Mouse (Mus musculus): ENCODE measurements at regions not wholly inside any gene's neighbourhood (a gene's known extent, or its start where the extent isn't known, plus 50 kb on each side); places are given as distances from the start of the nearest gene placed in this dataset.

DNA sequence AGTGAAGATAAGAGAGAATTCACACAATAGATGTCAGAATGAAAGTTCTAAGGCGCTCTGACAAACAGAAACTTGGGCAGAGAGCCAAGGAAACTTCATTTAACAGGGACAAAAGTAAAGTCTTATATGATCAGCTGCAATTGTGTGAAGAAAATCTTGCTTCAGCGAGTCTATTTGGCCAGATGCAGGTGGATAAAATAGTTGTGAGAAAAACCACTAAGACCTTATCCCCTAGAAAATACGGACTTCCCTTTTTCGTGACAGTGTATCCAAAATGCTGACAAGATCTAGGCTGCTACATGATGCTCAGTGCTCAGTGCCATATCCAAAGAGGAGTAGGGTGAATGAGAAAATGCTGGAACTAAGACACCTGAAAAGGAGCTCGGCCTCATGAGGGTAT lies 274.7 kb upstream of the Ppargc1a start:
- Histone ChIP-seq H3K9ac (ENCODE audit: low read depth, low read length) (no peak overlapping the region), H3K4me3 (replicated peaks; ENCODE audit: low read depth, low read length) (no peak overlapping the region), H3K36me3 (ENCODE audit: insufficient read depth, low read length) (no peaks in the 10 kb centered on the region), H3K4me1 (replicated peaks; ENCODE audit: insufficient read depth, low read length) (no peaks in the 10 kb centered on the region), H3K9me3 (replicated peaks; ENCODE audit: low read length) (no peaks in the 10 kb centered on the region), H3K27me3 (ENCODE audit: insufficient read depth, low read length) (no peaks in the 10 kb centered on the region), H3K4me2 (ENCODE audit: low read length) (no peak overlapping the region), H3K27ac (no peak overlapping the region)
- TF ChIP-seq CTCF (IDR thresholded peaks at IDR 0.05; ENCODE audit: low read depth), result no peak
- 87% methylated on average over 5 of the region's 5 CpGs for WGBS
- no peak for DNase-seq (ENCODE audit: low spot score)
- no peak for ATAC-seq (replicated peaks; ENCODE audit: low FRiP score, low read depth)

DNA sequence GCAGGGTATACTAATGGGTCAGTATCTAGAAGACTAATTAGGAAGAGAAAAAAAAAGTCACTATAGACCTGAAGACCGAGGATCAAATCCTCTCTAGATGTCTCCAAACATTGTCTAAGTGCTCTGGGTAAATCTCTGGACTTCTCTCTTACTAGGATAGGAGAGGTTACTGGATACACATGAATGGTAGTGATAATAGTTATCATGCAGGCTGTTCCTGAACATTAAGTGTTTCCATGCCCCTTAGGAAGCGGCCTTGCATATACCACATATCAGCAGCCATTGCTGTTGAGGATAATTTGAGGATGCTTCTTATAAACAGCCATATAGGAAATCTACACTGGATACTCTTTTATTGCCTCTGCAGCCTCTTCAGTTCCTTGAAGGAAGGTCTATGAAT lies 274.2 kb upstream of the Ppargc1a start:
- Histone ChIP-seq H3K9me3 (replicated peaks; ENCODE audit: low read length) (no peaks in the 10 kb centered on the region), H3K4me1 (replicated peaks; ENCODE audit: insufficient read depth, low read length) (no peaks in the 10 kb centered on the region), H3K4me2 (ENCODE audit: low read length) (no peak overlapping the region), H3K36me3 (ENCODE audit: insufficient read depth, low read length) (no peaks in the 10 kb centered on the region), H3K9ac (ENCODE audit: low read depth, low read length) (no peak overlapping the region), H3K27ac (no peak overlapping the region), H3K27me3 (ENCODE audit: insufficient read depth, low read length) (no peaks in the 10 kb centered on the region), H3K4me3 (replicated peaks; ENCODE audit: low read depth, low read length) (no peak overlapping the region)
- no peak for DNase-seq (ENCODE audit: low spot score)
- ATAC-seq (replicated peaks; ENCODE audit: low FRiP score, low read depth), result no peak
- WGBS, result 91% methylated on average over 2 of the region's 2 CpGs
- no peak for TF ChIP-seq CTCF (IDR thresholded peaks at IDR 0.05; ENCODE audit: low read depth)

DNA sequence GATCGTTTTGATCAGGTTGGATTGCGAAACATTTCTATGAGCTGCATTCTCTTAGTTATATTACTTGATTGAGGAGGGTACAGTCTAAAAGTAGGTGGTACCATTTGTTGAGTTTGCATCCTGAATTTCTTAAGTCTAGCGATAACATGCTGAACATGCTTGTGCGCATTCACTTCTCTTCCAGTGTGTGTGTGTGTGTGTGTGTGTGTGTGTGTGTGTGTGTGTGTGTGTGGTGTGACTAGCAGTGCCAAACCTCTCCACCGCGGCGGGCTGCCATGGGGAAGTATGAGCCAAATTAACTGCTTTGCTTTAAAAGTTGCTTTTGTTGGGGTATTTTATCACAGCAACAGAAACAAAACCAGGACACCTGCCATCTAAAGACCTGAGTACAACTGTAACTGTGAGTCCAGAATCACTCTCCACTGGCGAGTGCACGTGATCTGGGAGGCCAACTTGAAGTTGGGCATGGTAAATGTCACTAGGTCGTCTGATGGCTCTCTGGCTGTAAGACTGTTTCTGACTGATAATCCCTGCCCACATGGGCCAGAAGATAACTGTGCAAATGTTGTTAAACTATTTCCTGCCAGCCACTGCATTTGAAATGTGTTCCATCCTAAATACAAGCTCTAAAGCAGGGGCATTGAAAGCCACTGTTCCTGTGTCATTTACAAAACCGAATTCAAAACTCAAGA lies 273.3 kb upstream of the Ppargc1a start:
- H3K27ac ChIP-seq, result no peak overlapping the region
- H3K4me1 ChIP-seq (replicated peaks; ENCODE audit: insufficient read depth, low read length), result no peaks in the 10 kb centered on the region
- H3K27me3 ChIP-seq (ENCODE audit: insufficient read depth, low read length), result no peaks in the 10 kb centered on the region
- TF ChIP-seq CTCF (IDR thresholded peaks at IDR 0.05; ENCODE audit: low read depth), result no peak
- 86% methylated on average over 11 of the region's 11 CpGs for WGBS
- H3K36me3 ChIP-seq (ENCODE audit: insufficient read depth, low read length), result no peaks in the 10 kb centered on the region
- no peak for ATAC-seq (replicated peaks; ENCODE audit: low FRiP score, low read depth)
- H3K4me3 ChIP-seq (replicated peaks; ENCODE audit: low read depth, low read length), result no peak overlapping the region
- H3K4me2 ChIP-seq (ENCODE audit: low read length), result no peak overlapping the region
- no peaks in the 10 kb centered on the region for H3K9me3 ChIP-seq (replicated peaks; ENCODE audit: low read length)
- DNase-seq (ENCODE audit: low spot score), result no peak
- H3K9ac ChIP-seq (ENCODE audit: low read depth, low read length), result no peak overlapping the region

DNA sequence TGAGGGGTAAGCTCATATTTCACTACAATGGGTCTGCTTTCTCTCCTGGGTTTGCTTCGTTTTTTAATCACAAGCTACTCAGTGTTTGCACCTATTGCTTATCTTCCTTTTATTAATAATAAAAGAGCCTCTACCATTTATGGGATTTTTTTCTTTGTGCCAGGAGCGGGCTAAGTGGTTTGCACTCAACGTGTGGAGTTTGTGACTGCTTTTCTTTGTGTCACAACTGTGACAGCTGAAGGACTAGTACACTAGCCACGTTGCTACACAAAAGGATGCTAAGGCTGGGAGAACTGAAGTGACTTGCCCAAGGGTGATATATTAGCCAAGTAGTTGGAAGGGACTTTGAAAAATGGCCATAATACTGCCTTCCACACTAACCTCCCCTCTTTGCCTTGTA lies 271.8 kb upstream of the Ppargc1a start:
- ATAC-seq (replicated peaks; ENCODE audit: low FRiP score, low read depth) (no peak), DNase-seq (ENCODE audit: low spot score) (no peak)
- Histone ChIP-seq H3K4me1 (replicated peaks; ENCODE audit: insufficient read depth, low read length) (no peaks in the 10 kb centered on the region), H3K27ac (no peak overlapping the region), H3K4me3 (replicated peaks; ENCODE audit: low read depth, low read length) (no peak overlapping the region), H3K4me2 (ENCODE audit: low read length) (no peak overlapping the region), H3K9me3 (replicated peaks; ENCODE audit: low read length) (no peaks in the 10 kb centered on the region), H3K9ac (ENCODE audit: low read depth, low read length) (no peak overlapping the region), H3K36me3 (ENCODE audit: insufficient read depth, low read length) (no peaks in the 10 kb centered on the region), H3K27me3 (ENCODE audit: insufficient read depth, low read length) (no peaks in the 10 kb centered on the region)
- WGBS, result 50% methylated on average over 4 of the region's 4 CpGs
- TF ChIP-seq CTCF (IDR thresholded peaks at IDR 0.05; ENCODE audit: low read depth), result no peak

DNA sequence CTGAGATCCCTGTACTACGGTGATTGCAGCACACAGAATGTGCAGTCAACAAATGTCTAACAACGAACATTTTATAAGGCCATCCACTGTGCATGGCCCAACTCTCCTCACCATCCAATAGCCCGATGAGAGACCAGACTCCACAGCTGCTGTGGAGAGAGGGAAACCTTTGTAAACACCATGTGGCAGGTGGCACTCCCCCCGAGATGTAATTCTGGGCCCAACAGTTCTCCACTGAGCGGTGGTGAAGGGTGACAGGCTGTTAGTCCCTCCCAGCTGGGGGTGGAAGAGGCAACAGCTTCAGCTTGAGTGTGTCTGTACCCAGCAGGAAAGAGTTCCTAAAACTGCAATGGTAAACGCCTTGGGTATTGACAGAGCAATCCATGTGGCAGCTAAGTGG lies 263.0 kb upstream of the Ppargc1a start:
- WGBS, result 43% methylated on average over 6 of the region's 6 CpGs
- DNase-seq (ENCODE audit: low spot score) (no peak), ATAC-seq (replicated peaks; ENCODE audit: low FRiP score, low read depth) (no peak)
- Histone ChIP-seq H3K4me1 (replicated peaks; ENCODE audit: insufficient read depth, low read length) (no peaks in the 10 kb centered on the region), H3K4me3 (replicated peaks; ENCODE audit: low read depth, low read length) (no peak overlapping the region), H3K27me3 (ENCODE audit: insufficient read depth, low read length) (no peaks in the 10 kb centered on the region), H3K36me3 (ENCODE audit: insufficient read depth, low read length) (no peaks in the 10 kb centered on the region), H3K4me2 (ENCODE audit: low read length) (no peak overlapping the region), H3K27ac (no peak overlapping the region), H3K9ac (ENCODE audit: low read depth, low read length) (no peak overlapping the region), H3K9me3 (replicated peaks; ENCODE audit: low read length) (no peaks in the 10 kb centered on the region)
- no peak for TF ChIP-seq CTCF (IDR thresholded peaks at IDR 0.05; ENCODE audit: low read depth)

DNA sequence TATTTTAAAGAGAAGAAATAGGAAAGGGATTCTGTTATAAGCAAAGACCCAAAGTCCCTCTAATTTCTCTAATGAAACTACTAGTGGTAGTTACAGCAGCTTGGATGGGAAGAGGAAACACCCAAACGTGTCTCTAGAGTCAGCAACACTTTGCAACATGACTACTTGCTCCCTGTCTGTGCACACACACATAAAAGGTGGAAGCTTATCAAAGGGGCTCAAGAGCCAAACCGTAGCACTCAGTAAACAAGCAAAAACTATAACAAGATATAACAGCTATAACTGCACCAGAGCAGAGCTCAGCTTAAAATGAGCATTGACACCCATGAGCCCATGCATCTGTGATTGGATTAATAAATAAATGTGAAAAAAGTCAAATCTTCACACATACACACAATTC lies 262.5 kb upstream of the Ppargc1a start:
- ATAC-seq (replicated peaks; ENCODE audit: low FRiP score, low read depth), result no peak
- Histone ChIP-seq H3K9ac (ENCODE audit: low read depth, low read length) (no peak overlapping the region), H3K4me3 (replicated peaks; ENCODE audit: low read depth, low read length) (no peak overlapping the region), H3K4me2 (ENCODE audit: low read length) (no peak overlapping the region), H3K36me3 (ENCODE audit: insufficient read depth, low read length) (no peaks in the 10 kb centered on the region), H3K9me3 (replicated peaks; ENCODE audit: low read length) (no peaks in the 10 kb centered on the region), H3K27me3 (ENCODE audit: insufficient read depth, low read length) (no peaks in the 10 kb centered on the region), H3K4me1 (replicated peaks; ENCODE audit: insufficient read depth, low read length) (no peaks in the 10 kb centered on the region), H3K27ac (no peak overlapping the region)
- 63% methylated on average over 2 of the region's 2 CpGs for WGBS
- no peak for DNase-seq (ENCODE audit: low spot score)
- TF ChIP-seq CTCF (IDR thresholded peaks at IDR 0.05; ENCODE audit: low read depth), result no peak

DNA sequence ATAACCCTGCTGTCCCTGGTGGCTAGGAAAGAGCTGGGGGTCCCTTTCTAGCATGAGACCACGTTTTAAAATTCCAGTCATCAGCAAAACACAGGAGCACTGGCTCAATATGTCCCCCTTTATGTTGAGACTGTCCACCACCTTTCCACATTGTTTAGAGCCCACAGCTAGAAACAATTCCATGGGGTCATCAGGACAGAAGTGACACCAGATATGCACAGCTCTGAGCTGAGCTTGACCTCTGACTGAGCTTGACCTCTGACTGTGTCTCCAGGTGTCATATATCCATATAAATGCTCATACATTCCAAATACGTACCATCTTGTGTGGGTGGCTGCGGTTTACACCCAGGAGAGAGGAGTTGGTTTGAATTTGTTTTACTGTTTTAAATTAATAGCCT lies 262.1 kb upstream of the Ppargc1a start:
- Histone ChIP-seq H3K27ac (no peak overlapping the region), H3K4me3 (replicated peaks; ENCODE audit: low read depth, low read length) (no peak overlapping the region), H3K9me3 (replicated peaks; ENCODE audit: low read length) (no peaks in the 10 kb centered on the region), H3K36me3 (ENCODE audit: insufficient read depth, low read length) (no peaks in the 10 kb centered on the region), H3K4me1 (replicated peaks; ENCODE audit: insufficient read depth, low read length) (no peaks in the 10 kb centered on the region), H3K4me2 (ENCODE audit: low read length) (no peak overlapping the region), H3K9ac (ENCODE audit: low read depth, low read length) (no peak overlapping the region), H3K27me3 (ENCODE audit: insufficient read depth, low read length) (no peaks in the 10 kb centered on the region)
- no peak for TF ChIP-seq CTCF (IDR thresholded peaks at IDR 0.05; ENCODE audit: low read depth)
- WGBS, result 39% methylated on average over 3 of the region's 3 CpGs
- ATAC-seq (replicated peaks; ENCODE audit: low FRiP score, low read depth) (no peak), DNase-seq (ENCODE audit: low spot score) (no peak)

Data from kidney, postnatal 0 days (tissue).